Mouse (Mus musculus) frontal cortex, postnatal 10 days (tissue): ENCODE results near the gene Dzip1l.
A peak's percentile ranks its signal among the peaks of the same experiment; 100 is the strongest.
"Not testable (repeated sequence)": the region's sequence is repeated elsewhere in the genome, so short reads cannot be mapped to it uniquely, and the experiment has no call there.

ENCODE experiments used
- DNase-seq, 2 experiments: peaks; one replicate each; pipeline ENCODE4 v3.0.0; 2022; ENCODE audit warnings: low spot score in 2 of 2, mixed read lengths in 1 of 2

Gene Dzip1l

GRCm38 (mm10) chr9:99629281-99630011 is at the start of gene Dzip1l:
TSS of gene Dzip1l (plus strand) at chr9:99629496.
- DNase-seq, result peak; percentile 68 to 77

- no peak for DNase-seq
These were observed 48.6 kb upstream of the Dzip1l start for GRCm38 (mm10) chr9:99580655-99581054.

GRCm38 (mm10) chr9:99587505-99588202 is 41.6 kb upstream of the Dzip1l start:
- no peak for DNase-seq

- DNase-seq, result no peak
These were observed 38.2 kb upstream of the Dzip1l start for GRCm38 (mm10) chr9:99591144-99591543.

- DNase-seq, result not testable (repeated sequence)
These were observed 30.2 kb upstream of the Dzip1l start for GRCm38 (mm10) chr9:99599127-99599526.

GRCm38 (mm10) chr9:99603566-99603965 is 25.7 kb upstream of the Dzip1l start:
- DNase-seq, result no peak

- no peak for DNase-seq
These were observed 17.1 kb upstream of the Dzip1l start, which contains the start of gene A4gnt for GRCm38 (mm10) chr9:99612202-99612601. TSS of gene A4gnt (plus strand) at chr9:99612502.

GRCm38 (mm10) chr9:99619688-99620087 is 9.6 kb upstream of the Dzip1l start:
- no peak for DNase-seq

- DNase-seq, result no peak
These were observed 9.1 kb upstream of the Dzip1l start for GRCm38 (mm10) chr9:99620196-99620595.

GRCm38 (mm10) chr9:99622034-99622433 is 7.3 kb upstream of the Dzip1l start:
- DNase-seq, result no peak

- DNase-seq, result no peak
These were observed 6.3 kb upstream of the Dzip1l start for GRCm38 (mm10) chr9:99622966-99623365.

- DNase-seq, result no peak
These were observed 5.2 kb upstream of the Dzip1l start for GRCm38 (mm10) chr9:99624117-99624516.

GRCm38 (mm10) chr9:99628581-99628980 is 715 bp upstream of the Dzip1l start:
- DNase-seq, result no peak

GRCm38 (mm10) chr9:99630071-99630470 is 775 bp downstream of the Dzip1l start:
- no peak for DNase-seq

- DNase-seq, result no peak
These were observed 1.3 kb downstream of the Dzip1l start for GRCm38 (mm10) chr9:99630528-99631125.

GRCm38 (mm10) chr9:99631781-99632180 is 2.5 kb downstream of the Dzip1l start:
- DNase-seq, result peak in 1 of 2 experiments; percentile 32

GRCm38 (mm10) chr9:99632264-99632663 is 3.0 kb downstream of the Dzip1l start:
- no peak for DNase-seq

GRCm38 (mm10) chr9:99636776-99637175 is 7.5 kb downstream of the Dzip1l start:
- no peak for DNase-seq

- DNase-seq, result no peak
These were observed 7.9 kb downstream of the Dzip1l start for GRCm38 (mm10) chr9:99637227-99637626.

GRCm38 (mm10) chr9:99637736-99638135 is 8.4 kb downstream of the Dzip1l start:
- no peak for DNase-seq

- DNase-seq, result no peak
These were observed 10.7 kb downstream of the Dzip1l start for GRCm38 (mm10) chr9:99639957-99640356.

GRCm38 (mm10) chr9:99645416-99645815 is 16.1 kb downstream of the Dzip1l start:
- DNase-seq, result no peak

- DNase-seq, result no peak
These were observed 16.8 kb downstream of the Dzip1l start for GRCm38 (mm10) chr9:99646102-99646501.
